Mouse (Mus musculus) midbrain, embryonic 10.5 days (tissue): ENCODE measurements at regions not wholly inside any gene's neighbourhood (a gene's known extent, or its start where the extent isn't known, plus 50 kb on each side); places are given as distances from the start of the nearest gene placed in this dataset.
"Not testable (repeated sequence)": the region's sequence is repeated elsewhere in the genome, so short reads cannot be mapped to it uniquely, and the experiment has no call there.

Experiments used
- DNase-seq: peaks from one replicate; pipeline ENCODE4 v3.0.0-alpha.2; 2017; ENCODE audit warnings: low spot score
- H3K27ac ChIP-seq: fragments of 300-500 bp; sonication (generic); replicated peaks from 2 replicates; pipeline ENCODE4 v1.5.1; 2016; ENCODE audit warnings: mild to moderate bottlenecking
- H3K27me3 ChIP-seq: fragments of 300-500 bp; sonication (generic); 2 replicates; pipeline ENCODE4 v1.6.1; 2016; ENCODE audit warnings: low read depth, mild to moderate bottlenecking; ENCODE audit not compliant: poor library complexity, severe bottlenecking
- H3K36me3 ChIP-seq: fragments of 300-500 bp; sonication (generic); 2 replicates; pipeline ENCODE4 v1.6.1; 2016; ENCODE audit warnings: mild to moderate bottlenecking, moderate library complexity
- H3K4me1 ChIP-seq: fragments of 300-500 bp; sonication (generic); 2 replicates; pipeline ENCODE4 v1.6.1; 2016
- H3K4me3 ChIP-seq: fragments of 300-500 bp; sonication (generic); 2 replicates; pipeline ENCODE4 v1.5.1; 2016; ENCODE audit warnings: mild to moderate bottlenecking, moderate library complexity
- H3K9me3 ChIP-seq: fragments of 300-500 bp; sonication (generic); replicated peaks from 2 replicates; pipeline ENCODE4 v1.6.1; 2016; ENCODE audit warnings: mild to moderate bottlenecking
- WGBS: fragments of 180-500 bp; shearing (Covaris S2); methylation state at CpG from one replicate; pipeline ENCODE4 v1.1.7; 2016; 5-methylcytosine and 5-hydroxymethylcytosine counted together

DNA sequence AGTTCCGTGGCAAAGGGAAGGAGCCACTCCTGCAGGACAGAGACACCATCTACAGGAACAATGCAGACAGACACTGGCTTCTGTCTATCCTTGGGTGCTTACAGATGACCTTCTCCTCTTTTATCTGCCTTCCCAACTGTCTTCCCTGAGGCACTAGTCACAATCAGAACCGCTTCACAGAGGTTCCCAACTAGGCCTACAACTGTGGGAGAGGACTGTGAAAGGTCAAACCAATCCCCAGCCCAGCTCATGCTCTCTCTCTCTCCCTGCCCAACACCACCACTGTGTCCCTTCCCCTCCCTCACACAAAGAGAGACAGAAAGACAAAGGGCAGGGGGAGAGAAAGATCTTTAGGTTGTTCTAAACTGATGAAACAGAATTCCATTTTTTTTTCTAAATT lies 61.3 kb downstream of the Tmem17 start:
- no peaks in the 10 kb centered on the region for H3K27me3 ChIP-seq
- WGBS, result 66% methylated on average over 2 of the region's 2 CpGs
- no peak overlapping the region for H3K4me3 ChIP-seq

DNA sequence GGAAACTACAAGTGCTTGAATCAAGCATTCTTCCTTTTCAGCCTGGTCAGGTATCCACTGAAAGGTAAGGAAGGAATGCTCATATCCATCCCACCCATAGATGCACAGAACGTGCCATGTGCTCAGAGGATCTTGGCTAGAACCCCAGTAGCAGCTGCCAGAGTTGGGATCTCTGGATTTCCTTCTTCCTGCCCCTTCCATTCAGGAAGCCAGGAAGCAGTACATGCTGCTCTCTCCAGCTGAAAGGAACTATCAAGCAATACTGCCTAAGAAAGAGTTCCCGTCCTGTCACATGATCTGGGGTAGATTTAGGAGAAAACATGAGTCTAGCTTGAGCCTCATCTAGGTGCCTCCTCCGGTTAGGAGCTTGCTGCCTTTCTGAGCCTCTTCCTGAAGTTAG lies 61.9 kb downstream of the Tmem17 start:
- no peak for DNase-seq
- H3K36me3 ChIP-seq, result no peaks in the 10 kb centered on the region
- H3K4me1 ChIP-seq, result no peaks in the 10 kb centered on the region
- WGBS, result 85% methylated on average over 3 of the region's 3 CpGs
- no peak overlapping the region for H3K27ac ChIP-seq
- no peaks in the 10 kb centered on the region for H3K27me3 ChIP-seq
- H3K4me3 ChIP-seq, result no peak overlapping the region
- H3K9me3 ChIP-seq, result no peaks in the 10 kb centered on the region

More for the DNA sequence above, 61.3 kb downstream of the Tmem17 start:
- DNase-seq, result no peak
- no peaks in the 10 kb centered on the region for H3K4me1 ChIP-seq
- no peaks in the 10 kb centered on the region for H3K9me3 ChIP-seq
- no peaks in the 10 kb centered on the region for H3K36me3 ChIP-seq
- H3K27ac ChIP-seq, result no peak overlapping the region

DNA sequence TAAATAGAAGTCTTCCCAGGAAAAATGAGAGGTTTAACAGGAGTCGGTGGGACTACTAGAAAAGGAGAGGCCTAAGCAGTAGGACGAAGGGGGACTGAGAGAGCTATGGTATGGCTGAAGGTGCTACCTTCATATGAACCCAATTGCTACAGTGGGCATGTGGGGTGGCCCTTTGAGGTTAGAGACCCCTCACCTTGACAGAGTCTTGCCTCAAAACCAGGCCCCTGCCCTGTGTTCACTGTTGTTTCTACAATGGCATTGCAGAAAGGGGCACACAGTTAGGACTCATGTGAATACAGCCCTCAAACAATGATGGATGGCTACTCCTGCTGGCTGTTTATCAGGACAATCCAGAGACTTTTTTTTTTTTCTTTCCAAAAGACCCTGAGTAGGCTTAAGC lies 62.6 kb downstream of the Tmem17 start:
- Histone ChIP-seq H3K4me3 (no peak overlapping the region), H3K27me3 (no peaks in the 10 kb centered on the region), H3K27ac (no peak overlapping the region), H3K36me3 (no peaks in the 10 kb centered on the region), H3K9me3 (no peaks in the 10 kb centered on the region), H3K4me1 (no peaks in the 10 kb centered on the region)
- no peak for DNase-seq
- 97% methylated on average over 2 of the region's 2 CpGs for WGBS

DNA sequence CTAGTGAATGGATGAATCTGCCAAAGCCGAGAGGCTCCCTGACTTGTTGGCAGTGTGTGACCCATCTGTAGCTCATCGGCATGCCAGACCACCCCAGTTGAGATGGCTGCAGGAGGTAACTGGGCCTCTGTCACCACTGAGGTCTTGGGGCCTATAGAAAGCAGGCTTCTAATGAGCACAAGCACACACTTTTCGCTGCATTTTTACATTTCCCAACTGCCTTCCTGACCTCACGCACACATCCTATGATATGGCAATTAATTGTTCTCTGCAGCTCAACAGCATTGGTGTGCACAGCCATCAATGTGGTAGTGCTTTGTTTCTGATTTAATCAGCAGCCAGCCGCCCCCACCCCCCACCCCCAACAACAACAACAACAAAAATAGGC lies 72.2 kb downstream of the Tmem17 start:
- H3K4me1 ChIP-seq, result peaks cover 47% of the 10 kb centered on the region
- WGBS, result 36% methylated on average over 5 of the region's 5 CpGs
- DNase-seq, result no peak
- H3K4me3 ChIP-seq, result peak overlapping the region; percentile 43
- no peaks in the 10 kb centered on the region for H3K9me3 ChIP-seq
- H3K27ac ChIP-seq, result peak overlapping the region; percentile 86
- 0 out of 2 replicates have a peak, but pooled peaks cover 8% of the 10 kb centered on the region for H3K27me3 ChIP-seq
- no peaks in the 10 kb centered on the region for H3K36me3 ChIP-seq

DNA sequence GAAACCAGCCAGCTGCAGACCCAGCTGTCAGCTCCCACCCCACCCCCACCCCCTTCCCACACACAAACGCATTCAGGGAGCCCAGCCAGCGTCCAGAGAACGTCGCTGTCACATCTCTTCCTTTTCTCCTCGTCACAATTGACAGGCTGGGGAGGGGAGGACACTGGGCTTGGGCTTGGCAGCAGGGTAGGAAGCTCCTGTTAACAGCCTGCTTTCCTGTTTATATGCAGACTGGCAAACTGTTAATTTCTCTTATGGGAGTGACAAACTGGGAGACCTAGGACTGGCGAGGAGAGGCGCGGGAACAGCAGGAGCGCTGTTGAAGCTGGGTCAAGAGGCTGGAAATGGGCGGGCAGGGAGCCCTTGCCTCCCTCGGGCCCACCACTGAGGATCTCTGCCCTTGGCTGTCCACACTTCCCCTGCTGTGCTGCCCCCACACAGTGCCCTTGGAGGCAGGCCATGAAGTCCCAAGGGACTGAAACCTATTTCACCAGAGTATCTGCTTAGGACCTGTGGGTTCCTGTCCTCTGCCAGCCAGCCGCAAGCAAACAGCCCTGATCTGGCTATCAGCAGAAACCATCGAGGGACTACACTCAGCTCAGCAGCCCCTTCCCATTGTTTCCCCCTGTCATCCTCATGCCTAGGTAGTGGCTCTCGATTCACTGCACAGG lies 72.7 kb downstream of the Tmem17 start:
- 9% methylated on average over 14 of the region's 14 CpGs for WGBS
- peak overlapping the region; percentile 86 for H3K27ac ChIP-seq
- H3K4me3 ChIP-seq, result peak overlapping the region; percentile 43

DNA sequence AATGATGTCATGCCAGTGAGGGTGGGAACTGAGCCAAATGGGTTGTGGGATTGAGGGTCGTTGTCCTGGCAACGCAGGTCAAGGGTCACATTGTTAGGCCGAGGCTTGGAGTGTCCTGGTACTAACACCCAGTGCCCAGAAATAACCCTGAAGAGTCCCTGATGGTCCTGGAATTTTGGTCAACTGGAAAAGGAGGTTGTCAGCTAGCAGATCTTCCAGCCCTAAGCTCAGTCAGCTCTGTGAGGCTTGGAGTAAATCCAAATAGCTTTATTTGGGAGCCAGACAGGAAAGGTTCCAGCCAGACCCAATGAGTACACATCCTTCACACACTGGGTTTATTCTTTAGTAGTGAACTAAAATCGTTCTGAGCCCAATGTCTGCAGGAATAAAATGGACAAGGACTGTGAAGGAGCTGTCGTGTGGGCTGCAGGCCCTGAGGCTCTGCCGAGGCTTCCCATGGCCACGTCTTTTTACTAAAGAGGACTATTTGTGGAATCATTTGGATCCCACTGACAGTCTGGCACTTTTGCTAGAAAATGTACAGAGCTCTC lies 75.9 kb downstream of the Tmem17 start:
- Histone ChIP-seq H3K27me3 (0 out of 2 replicates have a peak, but pooled peaks cover 8% of the 10 kb centered on the region), H3K36me3 (no peaks in the 10 kb centered on the region), H3K4me1 (peaks cover 62% of the 10 kb centered on the region), H3K27ac (peak overlapping the region; percentile 77), H3K4me3 (no peak overlapping the region), H3K9me3 (no peaks in the 10 kb centered on the region; the same call in 1 of the 2 replicates)
- DNase-seq, result peak; percentile 67
- WGBS, result 51% methylated on average over 7 of the region's 7 CpGs

More for the DNA sequence above, 72.7 kb downstream of the Tmem17 start:
- no peaks in the 10 kb centered on the region for H3K36me3 ChIP-seq
- DNase-seq, result peak; percentile 62
- peaks cover 52% of the 10 kb centered on the region for H3K4me1 ChIP-seq
- 0 out of 2 replicates have a peak, but pooled peaks cover 8% of the 10 kb centered on the region for H3K27me3 ChIP-seq
- H3K9me3 ChIP-seq, result no peaks in the 10 kb centered on the region

DNA sequence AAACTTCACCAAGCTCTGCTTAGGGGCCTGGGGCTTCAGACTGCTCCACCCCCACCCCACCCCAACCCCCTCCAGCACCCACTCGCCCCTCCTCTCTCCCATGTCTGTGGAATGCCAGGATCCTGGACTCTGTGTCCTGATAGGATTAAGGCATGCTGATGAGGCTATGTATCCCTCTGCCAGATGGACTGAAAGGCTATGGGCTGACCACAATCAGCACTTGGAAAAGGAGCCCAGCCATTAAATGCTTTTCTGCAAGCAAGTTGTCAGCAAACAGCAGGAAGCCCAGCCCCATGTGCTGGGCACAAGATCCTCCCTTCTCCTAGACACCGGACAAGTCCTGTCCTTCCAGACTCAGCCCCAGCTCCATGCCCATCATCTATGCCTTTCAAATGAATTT lies 76.7 kb downstream of the Tmem17 start:
- 27% methylated on average over 2 of the region's 2 CpGs for WGBS
- Histone ChIP-seq H3K4me3 (no peak overlapping the region), H3K27me3 (0 out of 2 replicates have a peak, but pooled peaks cover 8% of the 10 kb centered on the region), H3K36me3 (no peaks in the 10 kb centered on the region), H3K27ac (peak overlapping the region; percentile 77), H3K4me1 (peaks cover 62% of the 10 kb centered on the region), H3K9me3 (no peaks in the 10 kb centered on the region; the same call in 1 of the 2 replicates)
- peak; percentile 33 for DNase-seq

DNA sequence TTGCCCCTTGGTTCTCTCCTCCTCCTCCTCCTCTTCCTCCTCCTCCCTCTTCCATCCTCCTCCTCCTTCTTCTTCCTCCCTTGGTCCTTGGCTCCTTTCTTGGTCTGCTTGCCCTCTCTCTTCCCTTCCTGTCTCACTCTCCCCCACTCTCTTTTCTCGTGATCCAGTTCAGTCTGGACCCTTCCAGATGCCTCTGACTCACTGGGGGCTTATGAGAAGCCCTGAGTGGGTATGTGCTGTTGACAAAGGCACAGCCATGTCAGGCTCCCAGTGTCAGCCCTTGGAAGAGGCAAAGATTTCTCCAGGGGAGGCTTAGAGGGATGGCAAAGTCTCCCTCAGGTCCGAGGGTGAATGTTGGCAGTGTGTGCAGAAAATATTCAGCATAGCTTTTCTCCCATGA lies 78.0 kb downstream of the Tmem17 start:
- H3K27me3 ChIP-seq, result 0 out of 2 replicates have a peak, but pooled peaks cover 8% of the 10 kb centered on the region
- H3K4me1 ChIP-seq, result peaks cover 49% of the 10 kb centered on the region
- H3K36me3 ChIP-seq, result no peaks in the 10 kb centered on the region
- H3K27ac ChIP-seq, result peak overlapping the region; percentile 77
- no peak overlapping the region for H3K4me3 ChIP-seq
- no peaks in the 10 kb centered on the region; the same call in 1 of the 2 replicates for H3K9me3 ChIP-seq
- no peak for DNase-seq
- WGBS, result 77% methylated on average over 2 of the region's 2 CpGs

DNA sequence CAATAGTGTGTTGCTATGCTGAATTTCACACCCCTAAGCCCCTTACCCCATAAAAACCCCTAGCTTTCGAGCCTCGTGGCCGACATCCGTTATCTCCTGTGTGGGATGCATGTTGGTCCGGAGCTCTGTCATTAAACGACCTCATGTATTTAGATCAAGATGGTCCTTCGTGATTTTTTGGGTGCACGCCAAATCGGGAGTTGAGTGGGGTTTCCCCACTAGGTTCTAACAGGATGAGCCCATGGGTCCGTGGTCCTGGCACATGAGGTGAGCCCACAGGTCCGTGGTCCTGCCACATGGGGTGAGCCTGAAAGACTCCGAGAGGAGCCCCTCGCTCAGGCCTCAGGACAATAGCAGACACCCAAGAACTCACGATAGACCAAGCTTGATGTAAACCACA lies 79.2 kb downstream of the Tmem17 start:
- H3K9me3 ChIP-seq, DNase-seq, H3K36me3 ChIP-seq, H3K4me3 ChIP-seq, H3K27me3 ChIP-seq, H3K27ac ChIP-seq: not testable (repeated sequence)
- H3K4me1 ChIP-seq, result peaks cover 43% of the 10 kb centered on the region
- WGBS, result 95% methylated on average over 14 of the region's 14 CpGs

DNA sequence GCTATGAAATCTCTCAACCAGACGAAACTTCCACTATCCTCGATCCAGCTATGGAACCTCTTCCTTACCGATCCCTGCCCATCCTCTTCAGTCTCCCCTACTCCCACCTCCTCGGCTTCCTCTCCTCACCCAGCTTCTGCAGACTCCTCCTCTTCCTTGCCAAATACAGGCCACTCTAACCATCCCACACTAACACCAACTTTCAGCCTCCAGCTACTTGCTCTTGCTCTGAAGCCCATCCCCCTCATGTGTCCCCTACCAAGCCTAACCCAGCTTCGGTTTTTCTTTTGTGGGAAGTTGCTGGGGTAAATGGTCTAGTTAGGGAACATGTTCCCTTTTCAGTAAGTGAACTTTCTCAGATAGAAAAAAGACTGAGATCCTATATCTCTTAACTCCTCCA lies 80.8 kb downstream of the Tmem17 start:
- Histone ChIP-seq H3K27ac (no peak overlapping the region), H3K4me3 (no peak overlapping the region), H3K36me3 (no peaks in the 10 kb centered on the region), H3K27me3 (no peaks in the 10 kb centered on the region), H3K4me1 (peaks cover 29% of the 10 kb centered on the region), H3K9me3 (no peaks in the 10 kb centered on the region; the same call in 1 of the 2 replicates)
- no peak for DNase-seq
- 91% methylated on average over 5 of the region's 5 CpGs for WGBS

DNA sequence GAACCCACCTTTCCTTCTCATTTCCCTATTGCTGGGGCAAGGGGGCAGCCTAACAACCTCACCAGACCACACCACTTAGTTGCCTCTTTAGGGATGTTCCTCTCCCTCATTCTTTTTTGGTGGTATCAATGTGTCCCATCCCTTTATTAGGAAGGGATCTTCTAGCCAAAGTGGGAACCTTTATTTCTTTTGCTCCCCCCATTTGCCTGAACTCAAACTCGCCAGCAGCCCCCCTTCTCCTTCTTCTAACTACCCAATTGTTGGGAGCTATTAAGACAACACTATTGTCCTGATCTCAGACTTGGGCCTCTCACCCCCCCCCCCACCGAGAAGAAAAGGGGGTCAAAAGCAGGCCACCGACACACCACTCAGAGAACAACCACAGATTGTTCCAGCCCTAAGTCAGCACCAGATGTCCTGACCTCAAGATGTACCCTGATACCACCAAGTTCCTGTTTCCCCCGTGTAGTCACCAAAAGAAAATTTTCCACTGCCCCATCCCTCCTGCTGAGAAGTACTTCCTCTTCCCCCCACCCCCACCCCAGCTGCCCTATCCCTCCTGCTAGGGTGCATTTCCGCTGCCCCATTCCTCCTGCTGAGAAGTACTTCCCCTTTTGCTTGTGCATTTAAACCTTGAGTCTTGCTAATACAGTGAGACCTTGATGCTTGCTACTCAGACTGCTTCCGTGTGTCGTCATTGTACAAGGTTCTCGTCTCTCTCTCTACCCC lies 84.4 kb downstream of the Tmem17 start:
- Histone ChIP-seq H3K9me3 (no peaks in the 10 kb centered on the region), H3K27ac (no peak overlapping the region), H3K4me1 (no peaks in the 10 kb centered on the region), H3K4me3 (no peak overlapping the region), H3K27me3 (no peaks in the 10 kb centered on the region), H3K36me3 (no peaks in the 10 kb centered on the region)
- no peak for DNase-seq
- 84% methylated on average over 8 of the region's 8 CpGs for WGBS

DNA sequence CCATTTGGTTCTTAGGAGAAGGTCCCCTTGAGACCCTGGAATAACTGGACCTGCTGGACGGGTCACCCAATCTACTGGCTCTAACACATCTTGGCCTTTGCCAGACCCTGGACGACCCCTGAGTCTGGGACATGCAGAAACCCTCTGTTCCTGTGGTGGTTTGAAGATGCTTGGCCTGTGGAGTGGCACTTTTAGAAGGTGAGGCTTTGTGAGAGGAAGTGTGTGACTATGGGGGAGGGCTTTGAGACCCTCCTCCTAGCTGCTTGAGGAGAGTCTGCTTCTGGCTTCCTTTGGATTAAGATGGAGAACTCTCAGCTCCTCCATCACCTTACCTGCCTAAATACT lies 84.9 kb downstream of the Tmem17 start:
- 91% methylated on average over 2 of the region's 2 CpGs for WGBS
- DNase-seq, result no peak
- no peaks in the 10 kb centered on the region for H3K36me3 ChIP-seq
- H3K27me3 ChIP-seq, result no peaks in the 10 kb centered on the region
- H3K27ac ChIP-seq, result no peak overlapping the region
- no peaks in the 10 kb centered on the region for H3K4me1 ChIP-seq
- H3K4me3 ChIP-seq, result no peak overlapping the region
- H3K9me3 ChIP-seq, result no peaks in the 10 kb centered on the region

DNA sequence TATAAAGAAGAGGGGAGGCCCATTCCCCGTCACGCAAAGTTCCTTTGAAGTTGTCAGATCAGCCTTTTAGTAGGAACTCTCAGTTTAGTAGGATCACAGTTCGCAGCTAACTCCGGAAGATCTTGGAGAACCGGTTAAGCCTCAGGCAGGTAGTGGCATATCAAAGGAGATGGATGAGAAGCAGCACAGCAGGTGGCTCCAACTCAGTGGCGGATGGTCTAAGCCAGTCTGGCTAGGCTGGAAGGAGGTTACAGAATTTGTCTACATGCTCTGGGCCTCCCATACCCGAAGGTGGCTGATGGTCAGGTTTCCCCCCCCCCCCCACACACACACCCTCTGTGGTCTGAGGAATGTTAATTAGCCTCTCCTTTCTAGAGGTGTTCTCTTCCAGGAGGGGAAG lies 88.5 kb downstream of the Tmem17 start:
- Histone ChIP-seq H3K4me3 (no peak overlapping the region), H3K4me1 (no peaks in the 10 kb centered on the region), H3K27me3 (no peaks in the 10 kb centered on the region), H3K36me3 (no peaks in the 10 kb centered on the region), H3K27ac (no peak overlapping the region), H3K9me3 (no peaks in the 10 kb centered on the region)
- WGBS, result 61% methylated on average over 7 of the region's 7 CpGs
- no peak for DNase-seq
